Mouse (Mus musculus) gastrocnemius, postnatal 25 days (tissue): ENCODE measurements around the gene Shc4. TPM values are rescaled to one million over a fixed set of nuclear protein-coding genes. Genes with fewer than 3 reads are reported as not detected.

Source experiments
- DNase-seq: peaks from one replicate; pipeline ENCODE4 v3.0.0; 2022
- long read RNA-seq, 2 experiments: library from polyadenylated mRNA; stranded (forward); transcript quantifications; one replicate each; pipeline ENCODE4 v2.0.0; 2021
- total RNA-seq, 2 experiments: library from RNA; stranded (reverse); gene quantifications; 1 replicate in 1 of 2; 2 replicates in 1 of 2; pipeline ENCODE4 v1.2.3; 2021

The Shc4 gene
- 1 to 10 TPM; 1.9 to 2.0 TPM for total RNA-seq
- long read RNA-seq, experiment 1 = 0 reads
- long read RNA-seq, experiment 2, full-length matches to known transcripts = 2 of 2 reads
- long read RNA-seq, experiment 2, partial matches to known transcripts = 0 of 2 reads
- long read RNA-seq, experiment 2, other reads (novel, unspliced or antisense) = 0 of 2 reads

DNA sequence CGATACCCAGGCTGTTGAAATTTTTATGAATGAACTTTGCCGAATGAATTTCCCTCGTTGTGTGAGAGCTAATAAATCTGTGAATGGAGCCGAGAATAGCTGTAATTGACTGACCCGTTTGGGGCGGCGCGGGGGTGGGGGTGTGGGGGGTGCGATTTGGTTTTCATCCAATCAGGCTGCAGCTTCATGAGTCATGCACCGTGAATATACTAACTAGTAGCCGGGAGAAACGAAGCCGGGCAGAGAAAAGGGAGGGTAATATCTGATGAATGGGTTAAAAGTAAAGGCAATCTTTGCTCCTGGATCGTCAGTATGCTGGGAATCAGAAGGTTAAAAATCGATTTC lies at the start of gene Shc4:
Gene Shc4 (minus strand): TSS at position 63 of the 345 bp plus-strand sequence.
- DNase-seq = no peak

DNA sequence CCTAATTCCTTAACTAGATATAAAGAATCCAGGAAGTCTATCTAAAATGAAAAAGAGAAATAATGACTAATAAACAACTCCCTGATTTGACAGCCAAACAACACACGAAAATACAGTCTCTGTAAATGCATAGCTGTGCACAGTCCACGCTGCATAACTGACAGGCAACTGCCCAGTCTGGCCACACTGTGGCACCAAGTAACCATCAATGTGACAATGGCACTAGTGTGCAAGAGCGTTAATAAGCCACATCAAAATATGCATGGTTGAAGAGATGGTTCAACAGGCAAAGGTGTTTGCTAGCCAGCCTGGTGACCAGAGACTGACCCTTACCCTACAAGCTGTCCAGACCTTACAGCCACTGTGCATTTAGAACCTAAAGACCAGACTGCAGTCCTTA lies 41.1 kb upstream of the Shc4 start:
- DNase-seq = no peak

DNA sequence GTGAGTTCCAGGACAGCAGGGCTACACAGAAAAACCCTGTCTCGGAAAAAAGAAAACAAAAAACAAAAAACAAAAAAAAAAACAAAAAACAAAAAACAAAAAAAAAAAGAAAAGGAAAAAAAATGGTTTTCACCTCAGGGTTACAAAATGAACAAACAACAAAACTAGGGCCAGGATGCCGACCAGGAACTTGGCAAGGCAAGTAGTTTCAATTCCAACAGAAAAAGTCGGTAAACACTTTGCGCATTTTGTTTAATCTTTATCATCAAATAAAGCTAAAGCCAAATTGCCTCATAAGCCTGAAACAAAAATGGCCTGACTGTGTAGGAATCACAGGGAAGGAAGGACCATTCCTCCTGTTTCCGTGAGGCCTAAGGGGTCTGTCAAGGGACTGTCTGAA lies 40.6 kb upstream of the Shc4 start:
- DNase-seq = no peak

DNA sequence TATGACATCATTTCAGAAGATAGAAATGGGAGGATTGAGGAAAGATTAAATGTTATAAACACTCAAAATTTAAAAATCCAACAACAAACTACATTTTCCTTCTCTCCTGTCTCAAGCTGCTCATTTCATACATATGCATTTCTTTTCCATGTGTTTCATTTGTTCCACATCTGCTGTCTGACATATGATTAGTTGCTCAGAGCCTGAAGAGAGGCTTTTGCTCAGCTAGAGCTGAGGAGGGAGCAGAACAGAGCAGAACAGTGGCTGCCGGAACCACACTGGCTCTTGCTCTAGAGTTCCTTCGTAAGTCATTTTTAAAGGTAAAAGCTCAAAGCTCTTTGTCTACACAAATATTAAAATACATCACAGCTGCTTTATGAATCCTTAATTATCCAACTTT lies 25.4 kb upstream of the Shc4 start:
- no peak for DNase-seq

DNA sequence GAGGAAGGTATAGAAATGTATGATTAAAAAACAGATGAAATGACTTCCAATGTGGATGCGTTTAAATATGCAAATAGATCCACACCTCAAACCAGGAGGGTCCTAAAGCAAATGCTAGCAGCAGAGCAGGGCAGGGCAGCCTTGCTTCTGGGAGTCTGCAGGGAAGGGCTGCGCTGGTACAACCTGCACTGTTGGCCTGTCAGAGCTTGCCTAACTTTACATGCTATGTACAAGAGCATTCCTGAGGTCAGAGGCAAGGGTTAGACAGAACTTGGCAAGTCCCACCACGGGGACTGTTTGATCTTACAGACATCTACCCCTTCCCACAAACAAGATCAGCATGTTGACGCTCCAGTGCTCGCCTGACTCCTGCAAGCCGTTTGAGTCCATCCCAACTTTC lies 15.4 kb upstream of the Shc4 start:
- no peak for DNase-seq

GRCm38 (mm10) chr2:125738718-125739117 lies 14.8 kb upstream of the Shc4 start:
- DNase-seq = no peak

GRCm38 (mm10) chr2:125736025-125736343 lies 12.0 kb upstream of the Shc4 start:
- DNase-seq = no peak

DNA sequence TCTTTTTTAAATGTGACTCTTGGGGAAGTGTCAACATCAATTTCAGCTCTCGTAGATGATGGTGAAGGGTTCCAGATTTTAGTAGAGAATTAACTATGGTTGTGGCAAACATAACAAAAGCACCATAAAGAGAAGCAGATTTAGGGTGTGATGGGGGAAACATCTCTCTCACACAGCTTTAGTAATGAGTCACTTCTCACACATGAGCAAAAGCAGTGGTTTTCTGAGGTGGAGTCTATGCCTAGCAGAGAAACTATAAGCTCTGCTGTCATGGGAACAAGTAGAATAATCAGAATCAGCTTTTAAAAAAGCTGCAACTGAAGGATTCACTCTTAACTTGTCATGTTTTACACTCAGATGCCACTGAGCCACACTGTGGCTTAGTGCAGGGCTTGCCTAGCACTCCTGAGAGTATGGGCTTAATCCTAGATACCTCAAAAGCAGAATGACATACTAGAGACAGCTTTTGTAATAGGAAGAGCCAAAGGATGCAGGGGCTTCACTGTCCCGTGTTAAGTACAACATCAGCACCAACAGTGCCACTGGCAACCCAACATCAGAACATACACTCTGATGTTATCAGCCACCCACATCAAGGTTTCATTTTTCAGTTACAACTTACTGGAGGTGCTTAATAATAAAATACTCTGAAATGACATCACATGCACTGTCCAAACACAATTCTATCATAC lies 11.5 kb upstream of the Shc4 start:
- DNase-seq = no peak

GRCm38 (mm10) chr2:125734741-125735140 lies 10.8 kb upstream of the Shc4 start:
- no peak for DNase-seq

GRCm38 (mm10) chr2:125731763-125732560 lies 8.0 kb upstream of the Shc4 start:
- DNase-seq = peak; percentile 88

DNA sequence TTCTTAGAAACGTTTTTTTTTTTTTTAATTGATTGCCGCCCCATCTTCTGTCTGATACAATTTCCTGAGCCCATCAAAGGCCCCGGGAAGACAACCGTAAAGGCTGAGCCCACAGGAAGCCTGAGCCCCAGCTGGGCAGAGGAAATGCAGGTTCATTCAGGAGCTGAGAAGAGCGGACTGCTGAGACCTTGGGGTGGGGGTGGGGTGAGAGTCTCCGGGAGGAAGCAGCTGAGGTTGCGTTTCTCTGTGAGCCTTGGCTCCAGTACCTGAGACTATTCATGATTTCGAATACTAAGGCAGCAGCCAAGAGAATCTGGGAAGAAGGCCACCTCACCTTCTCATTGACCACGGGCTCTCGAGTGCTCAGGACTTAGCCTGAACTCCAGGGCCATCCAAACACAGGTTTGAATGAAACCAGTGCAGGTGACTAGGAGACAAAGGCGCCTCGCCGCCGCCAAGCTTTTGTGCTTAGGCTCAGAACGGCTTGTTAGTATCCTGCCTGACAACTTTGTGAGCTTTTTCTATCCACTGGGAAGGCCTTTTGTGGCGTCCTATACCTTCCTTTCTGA lies 682 bp upstream of the Shc4 start:
- peak; percentile 28 for DNase-seq

- peak; percentile 32 for DNase-seq
These were observed 401 bp downstream of the Shc4 start for GRCm38 (mm10) chr2:125723408-125724085.

DNA sequence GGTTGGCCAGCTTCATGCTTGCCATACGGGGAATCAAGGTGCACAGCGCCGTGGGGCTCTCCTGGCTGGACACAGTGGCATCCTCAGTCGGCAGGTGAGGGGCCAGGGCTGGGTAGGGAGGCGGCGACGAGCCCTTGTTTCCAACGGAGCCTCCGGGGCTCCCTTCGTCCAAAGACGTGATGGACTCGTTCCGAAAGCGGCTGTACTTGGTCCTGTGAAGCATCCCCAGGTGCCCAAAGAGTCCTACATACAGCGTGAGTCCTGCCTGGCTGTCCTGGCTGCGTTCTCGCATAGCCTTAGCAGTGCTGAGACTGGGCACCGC lies 901 bp downstream of the Shc4 start:
- DNase-seq = no peak

DNA sequence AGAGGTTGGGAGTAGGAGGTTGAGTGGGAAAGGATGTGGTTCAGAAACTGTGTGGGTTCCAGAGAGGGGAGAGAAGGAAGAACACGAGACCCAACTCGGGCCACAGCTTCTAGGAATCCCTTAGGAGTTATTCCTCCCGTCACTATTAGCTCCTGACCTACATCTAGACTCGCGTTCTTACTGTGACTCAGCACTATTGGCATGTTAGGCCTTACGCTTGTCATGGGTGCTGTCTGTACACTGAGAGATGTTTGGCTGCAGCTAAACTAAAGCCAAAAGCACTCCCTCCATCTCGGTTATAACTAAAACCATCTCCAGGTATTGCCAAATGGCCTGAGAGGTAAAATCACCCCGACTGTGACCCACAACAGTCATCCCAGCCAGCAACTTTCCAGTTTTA lies 7.3 kb downstream of the Shc4 start:
- no peak for DNase-seq

GRCm38 (mm10) chr2:125706510-125706921 lies 17.4 kb downstream of the Shc4 start:
- no peak for DNase-seq

DNA sequence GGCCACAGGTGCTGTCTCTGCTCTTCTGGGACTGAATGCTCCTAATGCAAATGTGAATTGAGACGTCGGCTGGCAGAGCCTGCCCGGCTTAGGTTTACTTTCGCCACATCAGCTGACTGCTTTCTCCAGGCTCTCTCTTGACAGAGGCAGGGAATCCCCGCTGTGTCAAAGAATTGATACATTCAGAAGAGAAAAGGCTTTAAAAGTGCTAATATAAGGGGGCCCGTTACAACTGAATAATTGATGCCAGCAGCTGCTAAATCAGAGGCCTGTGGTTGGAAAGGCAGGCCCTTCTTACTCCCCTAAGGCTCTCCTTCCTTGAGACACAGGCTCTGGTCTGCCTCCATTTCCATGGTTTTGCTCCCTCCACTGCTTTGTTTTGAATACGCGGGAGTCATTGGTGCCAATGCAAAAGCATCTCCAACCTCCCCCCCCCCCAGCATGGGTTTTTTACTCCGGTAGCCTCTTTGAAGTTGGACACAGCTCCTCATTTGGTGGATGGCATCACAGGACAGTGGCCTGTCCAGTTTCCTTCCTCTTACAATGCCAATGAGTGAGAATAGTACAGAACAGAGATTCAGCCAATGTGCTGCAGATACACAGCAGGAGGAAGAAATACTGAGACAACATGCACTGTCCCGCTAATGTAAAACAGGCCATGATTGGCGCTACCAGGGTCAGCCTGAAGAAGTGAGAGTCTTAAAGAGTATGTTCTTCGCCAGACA lies 18.9 kb downstream of the Shc4 start:
- no peak for DNase-seq

DNA sequence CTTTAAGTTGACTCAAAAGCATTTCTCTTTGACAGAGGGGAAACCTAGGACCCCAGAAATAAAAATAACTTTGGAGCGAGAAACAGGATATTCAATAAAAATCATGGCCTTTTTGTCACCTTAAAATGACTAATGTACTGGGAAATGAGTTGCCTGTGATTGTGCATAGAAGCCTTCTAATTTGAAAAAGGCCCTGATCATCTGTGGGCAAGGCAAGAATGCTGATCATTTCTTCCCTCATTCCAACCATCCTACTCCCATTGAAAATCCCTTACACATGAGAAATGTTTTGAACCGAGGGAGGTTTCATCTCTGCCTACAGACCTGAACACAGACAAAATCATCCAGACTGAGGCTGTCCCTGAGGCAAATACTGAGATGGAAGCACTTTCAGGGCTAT lies 21.1 kb downstream of the Shc4 start:
- no peak for DNase-seq

DNA sequence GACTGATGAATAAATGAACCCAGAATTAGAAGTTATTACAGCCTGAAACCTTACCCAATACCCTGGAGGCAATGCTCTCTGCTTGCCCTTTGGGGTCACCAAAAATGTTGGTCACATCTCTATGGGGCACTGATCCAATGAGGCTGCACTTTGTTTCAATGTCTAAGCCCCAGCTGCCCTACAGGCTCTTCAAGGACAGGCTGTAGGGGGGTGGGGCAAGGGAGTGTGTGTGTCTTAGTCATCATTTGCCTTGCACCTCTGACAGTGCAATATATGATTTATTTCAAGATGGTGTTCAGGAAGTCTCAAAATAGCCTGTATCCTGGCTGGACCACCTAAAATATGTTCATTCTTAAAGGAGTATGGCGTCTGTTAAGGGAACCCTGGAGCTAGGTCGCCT lies 22.3 kb downstream of the Shc4 start:
- no peak for DNase-seq

- no peak for DNase-seq
These were observed 27.7 kb downstream of the Shc4 start for GRCm38 (mm10) chr2:125696219-125696618.

DNA sequence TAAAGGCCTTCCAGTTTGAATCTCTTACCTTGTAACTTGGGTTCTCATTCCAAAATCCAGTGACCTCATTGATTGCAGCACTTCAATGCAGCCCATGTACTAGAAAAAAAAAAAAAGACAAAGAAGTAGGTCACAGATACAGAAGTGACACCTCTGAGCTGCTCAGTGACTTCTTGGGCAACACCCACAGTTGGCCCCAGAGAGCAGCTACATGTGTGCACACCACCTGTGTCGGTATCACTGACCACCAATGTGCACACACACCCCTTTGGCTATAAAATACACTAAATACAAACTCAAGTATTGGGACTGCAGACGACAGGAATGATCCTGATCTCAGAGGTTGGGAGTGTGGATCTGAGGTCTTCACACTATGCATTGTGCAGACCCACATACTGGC lies 29.1 kb downstream of the Shc4 start:
- no peak for DNase-seq

- DNase-seq = no peak
These were observed 31.9 kb downstream of the Shc4 start for GRCm38 (mm10) chr2:125692010-125692409.

DNA sequence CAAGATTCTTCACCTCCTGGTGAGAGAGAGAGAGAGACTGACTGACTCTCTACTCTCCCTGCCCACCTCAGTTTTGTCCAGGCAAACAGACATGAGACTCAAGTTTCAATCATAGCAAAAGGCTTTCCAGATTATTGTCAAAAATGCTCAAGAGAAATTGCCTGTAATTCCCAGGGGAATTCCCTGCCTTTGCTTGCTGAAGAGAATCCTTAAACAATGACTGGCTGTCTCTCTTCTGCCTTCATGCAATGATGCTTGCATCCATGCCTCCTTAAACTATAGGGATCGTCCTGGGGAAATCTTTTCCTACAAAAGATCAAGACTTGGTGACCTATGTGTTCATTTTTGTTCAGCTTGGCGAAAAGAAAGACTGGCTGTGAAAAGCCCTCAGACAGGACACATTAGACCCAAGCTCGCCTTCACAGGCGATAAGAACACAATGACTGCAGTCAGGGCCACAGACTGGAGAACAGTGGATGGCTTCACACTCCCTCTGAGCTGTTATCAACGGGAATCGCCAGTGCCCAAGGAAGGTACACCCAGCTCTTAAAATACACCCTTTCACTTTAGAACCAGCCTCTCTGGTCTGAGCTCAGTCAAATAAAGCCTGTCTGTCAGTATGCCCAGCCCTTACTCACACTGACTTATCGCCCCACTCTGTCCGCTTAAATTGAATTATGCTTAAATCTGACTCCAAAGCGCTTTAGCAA lies 38.4 kb downstream of the Shc4 start:
- DNase-seq = no peak
